Mouse (Mus musculus) midbrain, embryonic 14.5 days (tissue): Measurements from ENCODE around the gene Lrp6. TPM values are rescaled to one million over a fixed set of nuclear protein-coding genes. Genes with fewer than 3 reads are reported as not detected.

ENCODE experiments used
- ATAC-seq: fragments of 200-750 bp; cut with Nextera tagmentation; 2 replicates; pipeline ENCODE4 v1.8.0; 2017; ENCODE audit warnings: moderate number of reproducible peaks, moderate library complexity; ENCODE audit not compliant: low FRiP score, low TSS enrichment
- DNase-seq: peaks from one replicate; pipeline ENCODE4 v3.0.0-alpha.2; 2015
- H3K27ac ChIP-seq: fragments of 300-500 bp; sonication (generic); replicated peaks from 2 replicates; pipeline ENCODE4 v1.5.1; 2014; ENCODE audit warnings: mild to moderate bottlenecking, low read depth, low read length, moderate library complexity
- H3K27me3 ChIP-seq: fragments of 300-500 bp; sonication (generic); 2 replicates; pipeline ENCODE4 v1.6.1; 2014; ENCODE audit warnings: low read length, control low read depth, mixed read lengths; ENCODE audit not compliant: control insufficient read depth, insufficient read depth
- H3K36me3 ChIP-seq: fragments of 300-500 bp; sonication (generic); 2 replicates; pipeline ENCODE4 v1.6.1; 2014; ENCODE audit warnings: low read length, control low read depth; ENCODE audit not compliant: control insufficient read depth, insufficient read depth
- H3K4me1 ChIP-seq: fragments of 300-500 bp; sonication (generic); 2 replicates; pipeline ENCODE4 v1.6.1; 2014; ENCODE audit warnings: mild to moderate bottlenecking, antibody characterized with exemption, low read length, control low read depth; ENCODE audit not compliant: control insufficient read depth, insufficient read depth
- H3K4me2 ChIP-seq: fragments of 300-500 bp; sonication (generic); 2 replicates; pipeline ENCODE4 v1.6.1; 2014; ENCODE audit warnings: mild to moderate bottlenecking, low read length, moderate library complexity
- H3K4me3 ChIP-seq: fragments of 300-500 bp; sonication (generic); replicated peaks from 2 replicates; pipeline ENCODE4 v1.5.1; 2014; ENCODE audit warnings: low read depth, low read length
- H3K9ac ChIP-seq: fragments of 300-500 bp; sonication (generic); replicated peaks from 2 replicates; pipeline ENCODE4 v1.6.1; 2014; ENCODE audit warnings: mild to moderate bottlenecking, low read length, moderate library complexity
- H3K9me3 ChIP-seq: fragments of 300-500 bp; sonication (generic); 2 replicates; pipeline ENCODE4 v1.6.1; 2016; ENCODE audit warnings: low read length, control low read depth, mixed read lengths; ENCODE audit not compliant: control insufficient read depth
- WGBS: fragments of 180-500 bp; shearing (Covaris S2); extraction: QIAGEN DNeasy Blood & Tissue Kit; methylation state at CpG from one replicate; pipeline ENCODE4 v1.1.7; 2014; 5-methylcytosine and 5-hydroxymethylcytosine counted together
- polyA plus RNA-seq: library from polyadenylated mRNA; unstranded; fragments of >200 nt; fragmentation: Nextera tagmentation; extraction: Ambion mirVana; gene quantifications from 2 replicates; pipeline ENCODE4 v1.2.1, GENCODE M21; 2014

Lrp6 gene
- polyA plus RNA-seq, 1 experiment from 2014 or later = 26.8 TPM

DNA sequence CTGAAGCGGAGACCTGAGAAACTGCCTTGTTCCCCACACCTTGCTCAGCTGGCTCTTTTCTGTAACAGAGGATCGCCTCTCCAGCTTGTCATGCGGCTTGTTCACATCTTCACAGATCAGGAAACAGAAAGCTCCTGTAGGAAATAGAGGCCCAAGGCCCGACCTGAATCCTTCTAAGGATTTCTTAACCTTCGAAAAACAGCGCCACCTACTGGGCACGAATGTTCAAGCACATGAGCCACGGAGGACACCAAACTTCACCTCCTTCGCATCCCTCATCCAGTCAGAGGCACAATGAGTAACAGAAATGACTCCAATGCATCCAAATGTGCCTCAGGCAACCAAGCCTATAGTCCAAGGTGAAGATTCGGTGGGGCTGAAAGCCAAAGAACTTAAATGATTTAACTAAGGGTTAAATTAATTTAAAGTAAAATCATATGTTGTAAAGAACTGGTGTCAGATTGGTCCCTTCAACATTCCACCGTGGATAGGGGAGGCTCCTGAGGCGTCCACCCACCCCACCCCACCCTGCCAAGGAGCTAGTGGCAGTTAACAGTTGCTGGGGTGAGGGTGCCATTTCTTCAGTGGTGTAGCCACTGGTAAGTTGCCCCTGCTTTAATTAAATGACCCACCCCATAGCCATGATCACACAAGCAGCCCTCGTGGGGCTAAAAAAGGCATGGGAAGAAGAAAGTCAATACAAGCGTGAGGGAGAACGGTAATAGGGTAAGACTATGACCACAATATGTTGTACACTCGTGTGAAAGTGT, 163.7 kb downstream of the Lrp6 start:
- Histone ChIP-seq H3K27ac (no peak overlapping the region), H3K4me2 (no peak overlapping the region), H3K36me3 (no peaks in the 10 kb centered on the region), H3K27me3 (no peaks in the 10 kb centered on the region), H3K4me3 (no peak overlapping the region), H3K9ac (no peak overlapping the region), H3K4me1 (no peaks in the 10 kb centered on the region), H3K9me3 (no peaks in the 10 kb centered on the region)
- 44% methylated on average over 16 of the region's 16 CpGs for WGBS
- ATAC-seq (no peak), DNase-seq (peak; percentile 80)

Other genes starting within 250 kb of the Lrp6 start
- not detected in 2 replicates for gene Bcl2l14, start 170.6 kb downstream of the Lrp6 start, polyA plus RNA-seq
- 0.91 and 1.0 TPM in 2 replicates for gene Mansc1, start 65.5 kb upstream of the Lrp6 start, polyA plus RNA-seq
- gene Borcs5, start 72.5 kb upstream of the Lrp6 start, polyA plus RNA-seq = 51.3 and 57.5 TPM in 2 replicates
- 4.2 and 5.5 TPM in 2 replicates for gene Dusp16, start 225.7 kb upstream of the Lrp6 start, polyA plus RNA-seq